Mouse (Mus musculus) stomach, embryonic 15.5 days (tissue): ENCODE data around the gene Cacna1e. TPM values are rescaled to one million over a fixed set of nuclear protein-coding genes. Genes with fewer than 3 reads are reported as not detected.
A peak's percentile ranks its signal among the peaks of the same experiment; 100 is the strongest.

Source experiments
- ATAC-seq: fragments of 200-750 bp; cut with Nextera tagmentation; 2 replicates; pipeline ENCODE4 v1.8.0; 2017; ENCODE audit warnings: low read depth, moderate number of reproducible peaks, moderate TSS enrichment; ENCODE audit not compliant: insufficient read depth, low FRiP score
- H3K27ac ChIP-seq: fragments of 300-500 bp; sonication (generic); 2 replicates; pipeline ENCODE4 v1.5.1; 2015; ENCODE audit warnings: mild to moderate bottlenecking, inconsistent platforms
- H3K27me3 ChIP-seq: fragments of 300-500 bp; sonication (generic); replicated peaks from 2 replicates; pipeline ENCODE4 v1.6.1; 2015; ENCODE audit warnings: inconsistent platforms
- H3K36me3 ChIP-seq: fragments of 300-500 bp; sonication (generic); 2 replicates; pipeline ENCODE4 v1.6.1; 2015; ENCODE audit warnings: inconsistent platforms
- H3K4me1 ChIP-seq: fragments of 300-500 bp; sonication (generic); 2 replicates; pipeline ENCODE4 v1.6.1; 2015; ENCODE audit warnings: inconsistent platforms
- H3K4me2 ChIP-seq: fragments of 300-500 bp; sonication (generic); 2 replicates; pipeline ENCODE4 v1.6.1; 2015; ENCODE audit warnings: mild to moderate bottlenecking, inconsistent platforms
- H3K4me3 ChIP-seq: fragments of 300-500 bp; sonication (generic); replicated peaks from 2 replicates; pipeline ENCODE4 v1.5.1; 2015; ENCODE audit warnings: inconsistent platforms
- H3K9ac ChIP-seq: fragments of 300-500 bp; sonication (generic); 2 replicates; pipeline ENCODE4 v1.6.1; 2015; ENCODE audit warnings: inconsistent platforms
- H3K9me3 ChIP-seq: fragments of 300-500 bp; sonication (generic); 2 replicates; pipeline ENCODE4 v1.6.1; 2016; ENCODE audit warnings: inconsistent platforms
- WGBS: fragments of 180-500 bp; shearing (Covaris S2); methylation state at CpG from one replicate; pipeline ENCODE4 v1.1.7; 2015; 5-methylcytosine and 5-hydroxymethylcytosine counted together
- polyA plus RNA-seq: library from polyadenylated mRNA; unstranded; fragments of >200 nt; fragmentation: Nextera tagmentation; extraction: Ambion mirVana; gene quantifications from 2 replicates; pipeline ENCODE4 v1.2.1, GENCODE M21; 2015

Cacna1e gene
- polyA plus RNA-seq, result 0.86 and 1.3 TPM in 2 replicates

GRCm38 (mm10) chr1:154884275-154885206 is at the start of gene Cacna1e:
Cacna1e (minus strand) TSS chr1:154884501.
- H3K4me2 ChIP-seq, result peak within 1 kb of the TSS; percentile 77
- H3K4me3 ChIP-seq, result peak within 1 kb of the TSS; percentile 41
- peak; percentile 71; the same call in 1 of the 2 replicates for ATAC-seq
- no peak within 1 kb of the TSS for H3K9ac ChIP-seq
- H3K27me3 ChIP-seq, result 0 out of 2 replicates have a peak, but pooled peaks cover 5% of the 10 kb centered on the region
- no peaks in the 10 kb centered on the region for H3K36me3 ChIP-seq
- 10% methylated on average over 31 of the region's 31 CpGs for WGBS
- no peak within 1 kb of the TSS for H3K27ac ChIP-seq
- H3K4me1 ChIP-seq, result peaks cover 7% of the 10 kb centered on the region
- no peaks in the 10 kb centered on the region for H3K9me3 ChIP-seq

- WGBS, result 69% methylated on average over 2 of the region's 2 CpGs
- ATAC-seq, result no peak
Observed at GRCm38 (mm10) chr1:154918406-154918805, 34.1 kb upstream of the Cacna1e start.

GRCm38 (mm10) chr1:154917438-154917837 is 33.1 kb upstream of the Cacna1e start:
- no peak for ATAC-seq
- no peaks in the 10 kb centered on the region for H3K4me1 ChIP-seq
- no peak overlapping the region for H3K27ac ChIP-seq
- H3K9ac ChIP-seq, result no peak overlapping the region
- WGBS, result 57% methylated on average over 6 of the region's 6 CpGs
- H3K9me3 ChIP-seq, result no peaks in the 10 kb centered on the region
- no peak overlapping the region for H3K4me3 ChIP-seq
- no peak overlapping the region for H3K4me2 ChIP-seq
- no peaks in the 10 kb centered on the region for H3K36me3 ChIP-seq
- H3K27me3 ChIP-seq, result no peaks in the 10 kb centered on the region

More at GRCm38 (mm10) chr1:154918406-154918805, 34.1 kb upstream of the Cacna1e start:
- Histone ChIP-seq H3K4me2 (no peak overlapping the region), H3K9me3 (no peaks in the 10 kb centered on the region), H3K27me3 (no peaks in the 10 kb centered on the region), H3K4me1 (no peaks in the 10 kb centered on the region), H3K4me3 (no peak overlapping the region), H3K27ac (no peak overlapping the region), H3K36me3 (no peaks in the 10 kb centered on the region), H3K9ac (no peak overlapping the region)

- Histone ChIP-seq H3K4me2 (no peak overlapping the region), H3K9ac (no peak overlapping the region), H3K9me3 (no peaks in the 10 kb centered on the region), H3K27me3 (no peaks in the 10 kb centered on the region), H3K36me3 (no peaks in the 10 kb centered on the region), H3K27ac (no peak overlapping the region), H3K4me1 (no peaks in the 10 kb centered on the region), H3K4me3 (no peak overlapping the region)
- WGBS, result 74% methylated on average over 2 of the region's 2 CpGs
- ATAC-seq, result no peak
Observed at GRCm38 (mm10) chr1:154909554-154909953, 25.3 kb upstream of the Cacna1e start.

- H3K4me1 ChIP-seq, result no peaks in the 10 kb centered on the region
- no peaks in the 10 kb centered on the region for H3K36me3 ChIP-seq
- WGBS, result 91% methylated on average over 2 of the region's 2 CpGs
- H3K9ac ChIP-seq, result no peak overlapping the region
- H3K27ac ChIP-seq, result no peak overlapping the region
- no peak overlapping the region for H3K4me2 ChIP-seq
- no peak overlapping the region for H3K4me3 ChIP-seq
- H3K27me3 ChIP-seq, result no peaks in the 10 kb centered on the region
- no peak for ATAC-seq
- no peaks in the 10 kb centered on the region for H3K9me3 ChIP-seq
Observed at GRCm38 (mm10) chr1:154897390-154897789, 13.1 kb upstream of the Cacna1e start.

GRCm38 (mm10) chr1:154890244-154890643 is 5.9 kb upstream of the Cacna1e start:
- H3K36me3 ChIP-seq, result no peaks in the 10 kb centered on the region
- no peak overlapping the region for H3K4me3 ChIP-seq
- ATAC-seq, result no peak
- WGBS, result 71% methylated on average over 5 of the region's 5 CpGs
- H3K9me3 ChIP-seq, result no peaks in the 10 kb centered on the region
- no peak overlapping the region for H3K9ac ChIP-seq
- H3K27me3 ChIP-seq, result no peaks in the 10 kb centered on the region
- H3K27ac ChIP-seq, result no peak overlapping the region
- H3K4me1 ChIP-seq, result no peaks in the 10 kb centered on the region
- H3K4me2 ChIP-seq, result no peak overlapping the region

- no peak for ATAC-seq
- H3K9ac ChIP-seq, result no peak overlapping the region
- no peak overlapping the region for H3K4me2 ChIP-seq
- H3K4me1 ChIP-seq, result peaks cover 7% of the 10 kb centered on the region
- no peak overlapping the region for H3K4me3 ChIP-seq
- H3K36me3 ChIP-seq, result no peaks in the 10 kb centered on the region
- no peak overlapping the region for H3K27ac ChIP-seq
- H3K27me3 ChIP-seq, result 0 out of 2 replicates have a peak, but pooled peaks cover 3% of the 10 kb centered on the region
- 83% methylated on average over 5 of the region's 5 CpGs for WGBS
- no peaks in the 10 kb centered on the region for H3K9me3 ChIP-seq
Observed at GRCm38 (mm10) chr1:154888495-154888894, 4.2 kb upstream of the Cacna1e start.

- no peak overlapping the region for H3K4me2 ChIP-seq
- H3K4me3 ChIP-seq, result no peak overlapping the region
- no peak overlapping the region for H3K27ac ChIP-seq
- H3K9me3 ChIP-seq, result no peaks in the 10 kb centered on the region
- no peak for ATAC-seq
- peaks cover 7% of the 10 kb centered on the region for H3K4me1 ChIP-seq
- WGBS, result 66% methylated on average over 5 of the region's 5 CpGs
- H3K27me3 ChIP-seq, result 0 out of 2 replicates have a peak, but pooled peaks cover 5% of the 10 kb centered on the region
- no peaks in the 10 kb centered on the region for H3K36me3 ChIP-seq
- H3K9ac ChIP-seq, result no peak overlapping the region
Observed at GRCm38 (mm10) chr1:154888018-154888417, 3.7 kb upstream of the Cacna1e start.

GRCm38 (mm10) chr1:154887546-154887945 is 3.2 kb upstream of the Cacna1e start:
- H3K9ac ChIP-seq, result no peak overlapping the region
- no peak for ATAC-seq

GRCm38 (mm10) chr1:154886611-154887010 is 2.3 kb upstream of the Cacna1e start:
- H3K27ac ChIP-seq, result no peak overlapping the region
- no peak overlapping the region for H3K4me2 ChIP-seq
- 51% methylated on average over 2 of the region's 2 CpGs for WGBS

More at GRCm38 (mm10) chr1:154887546-154887945, 3.2 kb upstream of the Cacna1e start:
- no peak overlapping the region for H3K4me2 ChIP-seq
- H3K9me3 ChIP-seq, result no peaks in the 10 kb centered on the region
- H3K27me3 ChIP-seq, result 0 out of 2 replicates have a peak, but pooled peaks cover 5% of the 10 kb centered on the region
- 75% methylated on average over 3 of the region's 3 CpGs for WGBS
- no peak overlapping the region for H3K27ac ChIP-seq
- H3K4me3 ChIP-seq, result no peak overlapping the region
- H3K36me3 ChIP-seq, result no peaks in the 10 kb centered on the region
- peaks cover 7% of the 10 kb centered on the region for H3K4me1 ChIP-seq

GRCm38 (mm10) chr1:154885207-154885548 is 877 bp upstream of the Cacna1e start:
- Histone ChIP-seq H3K9me3 (no peaks in the 10 kb centered on the region), H3K36me3 (no peaks in the 10 kb centered on the region), H3K9ac (no peak overlapping the region), H3K27ac (no peak overlapping the region), H3K27me3 (0 out of 2 replicates have a peak, but pooled peaks cover 5% of the 10 kb centered on the region), H3K4me1 (peaks cover 7% of the 10 kb centered on the region), H3K4me3 (no peak overlapping the region), H3K4me2 (no peak overlapping the region)
- no peak for ATAC-seq
- WGBS, result 54% methylated on average over 6 of the region's 6 CpGs

More at GRCm38 (mm10) chr1:154886611-154887010, 2.3 kb upstream of the Cacna1e start:
- no peak for ATAC-seq
- no peak overlapping the region for H3K9ac ChIP-seq
- peaks cover 7% of the 10 kb centered on the region for H3K4me1 ChIP-seq
- H3K9me3 ChIP-seq, result no peaks in the 10 kb centered on the region
- 0 out of 2 replicates have a peak, but pooled peaks cover 5% of the 10 kb centered on the region for H3K27me3 ChIP-seq
- no peaks in the 10 kb centered on the region for H3K36me3 ChIP-seq
- H3K4me3 ChIP-seq, result no peak overlapping the region

GRCm38 (mm10) chr1:154883596-154884191 is 607 bp downstream of the Cacna1e start:
- H3K9ac ChIP-seq, result no peak overlapping the region
- WGBS, result 3% methylated on average over 18 of the region's 18 CpGs

More at GRCm38 (mm10) chr1:154883596-154884191, 607 bp downstream of the Cacna1e start:
- peak overlapping the region; percentile 41 for H3K4me3 ChIP-seq
- H3K4me2 ChIP-seq, result peak overlapping the region; percentile 77
- ATAC-seq, result no peak
- 0 out of 2 replicates have a peak, but pooled peaks cover 5% of the 10 kb centered on the region for H3K27me3 ChIP-seq
- no peaks in the 10 kb centered on the region for H3K9me3 ChIP-seq
- no peak overlapping the region for H3K27ac ChIP-seq
- peaks cover 7% of the 10 kb centered on the region for H3K4me1 ChIP-seq
- H3K36me3 ChIP-seq, result no peaks in the 10 kb centered on the region
